Mouse (Mus musculus) liver, postnatal 0 days (tissue): Measurements from ENCODE around the gene Wfdc6a. TPM values are rescaled to one million over a fixed set of nuclear protein-coding genes. Genes with fewer than 3 reads are reported as not detected.
A peak's percentile ranks its signal among the peaks of the same experiment; 100 is the strongest.

Experiments used
- ATAC-seq: fragments of 200-750 bp; cut with Nextera tagmentation; 2 replicates; pipeline ENCODE4 v1.8.0; 2017; ENCODE audit warnings: mild to moderate bottlenecking, moderate library complexity
- DNase-seq: peaks from one replicate; pipeline ENCODE4 v3.0.0-alpha.2; 2016
- H3K27ac ChIP-seq: fragments of 300-500 bp; sonication (generic); 2 replicates; pipeline ENCODE4 v1.5.1; 2014; ENCODE audit warnings: antibody characterized with exemption, moderate library complexity, mild to moderate bottlenecking, low read depth
- H3K27me3 ChIP-seq: fragments of 300-500 bp; sonication (generic); 2 replicates; pipeline ENCODE4 v1.6.1; 2014; ENCODE audit warnings: low read length, control low read depth, mixed read lengths; ENCODE audit not compliant: insufficient read depth
- H3K36me3 ChIP-seq: fragments of 300-500 bp; sonication (generic); replicated peaks from 2 replicates; pipeline ENCODE4 v1.6.1; 2014; ENCODE audit warnings: mild to moderate bottlenecking, control low read depth, low read length, moderate library complexity, mixed read lengths; ENCODE audit not compliant: insufficient read depth
- H3K4me1 ChIP-seq: fragments of 300-500 bp; sonication (generic); 2 replicates; pipeline ENCODE4 v1.6.1; 2014; ENCODE audit warnings: antibody characterized with exemption, mild to moderate bottlenecking, control low read depth; ENCODE audit not compliant: insufficient read depth
- H3K4me2 ChIP-seq: fragments of 300-500 bp; sonication (generic); 2 replicates; pipeline ENCODE4 v1.6.1; 2014; ENCODE audit warnings: low read depth, mild to moderate bottlenecking, low read length, moderate library complexity, mixed read lengths
- H3K4me3 ChIP-seq: fragments of 300-500 bp; sonication (generic); 2 replicates; pipeline ENCODE4 v1.5.1; 2014; ENCODE audit warnings: low read depth, low read length
- H3K9ac ChIP-seq: fragments of 300-500 bp; sonication (generic); replicated peaks from 2 replicates; pipeline ENCODE4 v1.6.1; 2014; ENCODE audit warnings: mild to moderate bottlenecking, moderate library complexity
- H3K9me3 ChIP-seq: fragments of 300-500 bp; sonication (generic); 2 replicates; pipeline ENCODE4 v1.6.1; 2016; ENCODE audit warnings: mild to moderate bottlenecking, control low read depth, low read length, mixed read lengths
- CTCF ChIP-seq: sonication (generic); IDR thresholded peaks from 2 replicates; pipeline ENCODE4 v1.5.1; 2016; ENCODE audit warnings: antibody characterized with exemption, low read depth
- EP300 ChIP-seq: IDR thresholded peaks from 2 replicates; pipeline ENCODE4 v1.6.1; 2016; ENCODE audit warnings: antibody characterized with exemption, low read depth, mild to moderate bottlenecking
- WGBS: fragments of 180-500 bp; shearing (Covaris S2); extraction: QIAGEN DNeasy Blood & Tissue Kit; methylation state at CpG from one replicate; pipeline ENCODE4 v1.1.7; 2014; ENCODE audit not compliant: insufficient replicate concordance; 5-methylcytosine and 5-hydroxymethylcytosine counted together
- polyA plus RNA-seq: library from polyadenylated mRNA; unstranded; fragments of >200 nt; fragmentation: Nextera tagmentation; extraction: Ambion mirVana; gene quantifications from 2 replicates; pipeline ENCODE4 v1.2.1, GENCODE M21; 2015

The Wfdc6a gene
- polyA plus RNA-seq, 1 experiment from 2014 or later = not detected

- TF ChIP-seq EP300 = no peak
- no peak for TF ChIP-seq CTCF
- Histone ChIP-seq H3K9me3 (no peaks in the 10 kb centered on the region), H3K9ac (no peak overlapping the region), H3K36me3 (no peaks in the 10 kb centered on the region), H3K4me3 (no peak overlapping the region), H3K4me2 (no peak overlapping the region), H3K27ac (no peak overlapping the region), H3K4me1 (no peaks in the 10 kb centered on the region), H3K27me3 (no peaks in the 10 kb centered on the region)
- DNase-seq (no peak), ATAC-seq (no peak)
- 59% methylated on average over 10 of the region's 10 CpGs for WGBS
Observed at GRCm38 (mm10) chr2:164534315-164534714, 50.9 kb downstream of the Wfdc6a start.

GRCm38 (mm10) chr2:164531169-164531568 is 54.1 kb downstream of the Wfdc6a start:
- peak; percentile 76 for DNase-seq
- 4% methylated on average over 3 of the region's 3 CpGs for WGBS

More at GRCm38 (mm10) chr2:164531169-164531568, 54.1 kb downstream of the Wfdc6a start:
- Histone ChIP-seq H3K36me3 (no peaks in the 10 kb centered on the region), H3K27ac (no peak overlapping the region), H3K9ac (no peak overlapping the region), H3K4me3 (no peak overlapping the region), H3K9me3 (no peaks in the 10 kb centered on the region), H3K4me2 (no peak overlapping the region), H3K27me3 (no peaks in the 10 kb centered on the region), H3K4me1 (no peaks in the 10 kb centered on the region)
- ATAC-seq = no peak
- TF ChIP-seq CTCF (peak; percentile 94), EP300 (no peak)

Other genes starting within 250 kb of the Wfdc6a start
- 59.4 and 63.6 TPM in 2 replicates for gene Slpi, start 196.4 kb downstream of the Wfdc6a start, polyA plus RNA-seq
- gene Rbpjl, start 182.3 kb downstream of the Wfdc6a start, polyA plus RNA-seq = not detected in 2 replicates
- 0.18 and 0.25 TPM in 2 replicates for gene Matn4, start 180.3 kb downstream of the Wfdc6a start, polyA plus RNA-seq
- 194 and 208 TPM in 2 replicates for gene Sdc4, start 141.6 kb downstream of the Wfdc6a start, polyA plus RNA-seq
- gene Sys1, start 128.5 kb downstream of the Wfdc6a start, polyA plus RNA-seq = 43.5 and 46.2 TPM in 2 replicates
- gene Gm20458, start 124.5 kb downstream of the Wfdc6a start, polyA plus RNA-seq = 5.8 and 6.1 TPM in 2 replicates
- gene Trp53tg5, start 111.7 kb downstream of the Wfdc6a start, polyA plus RNA-seq = not detected in 2 replicates
- 2.7 TPM in 2 replicates for gene Dbndd2, start 99.3 kb downstream of the Wfdc6a start, polyA plus RNA-seq
- gene Pigt, start 87.9 kb downstream of the Wfdc6a start, polyA plus RNA-seq = 24.3 and 25.1 TPM in 2 replicates
- gene Wfdc2, start 23.0 kb downstream of the Wfdc6a start, polyA plus RNA-seq = 3.0 and 3.3 TPM in 2 replicates
- not detected in 2 replicates for gene Spint3, start 12.0 kb downstream of the Wfdc6a start, polyA plus RNA-seq
- gene Eppin, start 8.1 kb upstream of the Wfdc6a start, polyA plus RNA-seq = not detected in 2 replicates
- not detected in 2 replicates for gene Wfdc6b, start 28.1 kb upstream of the Wfdc6a start, polyA plus RNA-seq
- gene Wfdc8, start 28.2 kb upstream of the Wfdc6a start, polyA plus RNA-seq = not detected in 2 replicates
- gene Wfdc16, start 53.3 kb upstream of the Wfdc6a start, polyA plus RNA-seq = not detected in 2 replicates
- gene Wfdc10, start 70.6 kb upstream of the Wfdc6a start, polyA plus RNA-seq = not detected in 2 replicates
- not detected in 2 replicates for gene Wfdc9, start 71.1 kb upstream of the Wfdc6a start, polyA plus RNA-seq
- not detected in 2 replicates for gene Wfdc11, start 88.6 kb upstream of the Wfdc6a start, polyA plus RNA-seq
- gene Wfdc13, start 99.7 kb upstream of the Wfdc6a start, polyA plus RNA-seq = not detected in 2 replicates
- not detected in 2 replicates for gene Spint4, start 113.1 kb upstream of the Wfdc6a start, polyA plus RNA-seq
- not detected in 2 replicates for gene Spint5, start 129.9 kb upstream of the Wfdc6a start, polyA plus RNA-seq
- 2.0 and 2.5 TPM in 2 replicates for gene Wfdc3, start 160.5 kb upstream of the Wfdc6a start, polyA plus RNA-seq
- gene Dnttip1, start 160.5 kb upstream of the Wfdc6a start, polyA plus RNA-seq = 33.7 and 34.2 TPM in 2 replicates
- gene Ube2c, start 184.5 kb upstream of the Wfdc6a start, polyA plus RNA-seq = 243 and 277 TPM in 2 replicates
- 6.5 and 127 TPM in 2 replicates for gene Tnnc2, start 194.5 kb upstream of the Wfdc6a start, polyA plus RNA-seq
- gene Snx21, start 200.4 kb upstream of the Wfdc6a start, polyA plus RNA-seq = 6.1 and 7.4 TPM in 2 replicates
- 23.1 and 25.0 TPM in 2 replicates for gene Acot8, start 219.4 kb upstream of the Wfdc6a start, polyA plus RNA-seq
- gene Zswim3, start 219.7 kb upstream of the Wfdc6a start, polyA plus RNA-seq = 2.0 and 2.2 TPM in 2 replicates
- gene Zswim1, start 237.2 kb upstream of the Wfdc6a start, polyA plus RNA-seq = 3.1 TPM in 2 replicates
- gene Spata25, start 243.1 kb upstream of the Wfdc6a start, polyA plus RNA-seq = not detected in 2 replicates
- gene Ctsa, start 247.4 kb upstream of the Wfdc6a start, polyA plus RNA-seq = 101 and 109 TPM in 2 replicates
- gene Neurl2, start 248.0 kb upstream of the Wfdc6a start, polyA plus RNA-seq = 2.5 and 3.1 TPM in 2 replicates